Mouse (Mus musculus) intestine, embryonic 15.5 days (tissue): ENCODE results near the gene Xkr8. TPM values are rescaled to one million over a fixed set of nuclear protein-coding genes. Genes with fewer than 3 reads are reported as not detected.
"Not testable (repeated sequence)": the region's sequence is repeated elsewhere in the genome, so short reads cannot be mapped to it uniquely, and the experiment has no call there.

Source experiments
- ATAC-seq: fragments of 200-750 bp; cut with Nextera tagmentation; 2 replicates; pipeline ENCODE4 v1.8.0; 2017; ENCODE audit warnings: moderate TSS enrichment, moderate library complexity
- H3K27ac ChIP-seq: fragments of 300-500 bp; sonication (generic); 2 replicates; pipeline ENCODE4 v1.5.1; 2015; ENCODE audit warnings: mild to moderate bottlenecking, inconsistent platforms
- H3K27me3 ChIP-seq: fragments of 300-500 bp; sonication (generic); replicated peaks from 2 replicates; pipeline ENCODE4 v1.6.1; 2015; ENCODE audit warnings: inconsistent platforms
- H3K36me3 ChIP-seq: fragments of 300-500 bp; sonication (generic); 2 replicates; pipeline ENCODE4 v1.6.1; 2015; ENCODE audit warnings: inconsistent platforms
- H3K4me1 ChIP-seq: fragments of 300-500 bp; sonication (generic); replicated peaks from 2 replicates; pipeline ENCODE4 v1.6.1; 2015; ENCODE audit warnings: inconsistent platforms
- H3K4me2 ChIP-seq: fragments of 300-500 bp; sonication (generic); replicated peaks from 2 replicates; pipeline ENCODE4 v1.6.1; 2015; ENCODE audit warnings: mild to moderate bottlenecking, inconsistent platforms
- H3K4me3 ChIP-seq: fragments of 300-500 bp; sonication (generic); replicated peaks from 2 replicates; pipeline ENCODE4 v1.5.1; 2015; ENCODE audit warnings: inconsistent platforms
- H3K9ac ChIP-seq: fragments of 300-500 bp; sonication (generic); 2 replicates; pipeline ENCODE4 v1.6.1; 2015; ENCODE audit warnings: inconsistent platforms
- H3K9me3 ChIP-seq: fragments of 300-500 bp; sonication (generic); 2 replicates; pipeline ENCODE4 v1.6.1; 2016; ENCODE audit warnings: inconsistent platforms
- WGBS: fragments of 180-500 bp; shearing (Covaris S2); methylation state at CpG from one replicate; pipeline ENCODE4 v1.1.7; 2015; 5-methylcytosine and 5-hydroxymethylcytosine counted together
- polyA plus RNA-seq: library from polyadenylated mRNA; unstranded; fragments of >200 nt; fragmentation: Nextera tagmentation; extraction: Ambion mirVana; gene quantifications from 2 replicates; pipeline ENCODE4 v1.2.1, GENCODE M21; 2015

Gene Xkr8
- polyA plus RNA-seq, 1 experiment from 2014 or later: 4.0 TPM

- no peaks in the 10 kb centered on the region for H3K9me3 ChIP-seq
- H3K4me3 ChIP-seq: no peak overlapping the region
- H3K4me1 ChIP-seq: 0 out of 2 replicates have a peak, but pooled peaks cover 3% of the 10 kb centered on the region
- ATAC-seq: no peak
- 72% methylated on average over 6 of the region's 6 CpGs for WGBS
- H3K36me3 ChIP-seq: no peaks in the 10 kb centered on the region
- no peak overlapping the region for H3K27ac ChIP-seq
- no peak overlapping the region for H3K9ac ChIP-seq
- no peak overlapping the region for H3K4me2 ChIP-seq
- no peaks in the 10 kb centered on the region for H3K27me3 ChIP-seq
Measured at GRCm38 (mm10) chr4:132752992-132753391, 20.6 kb upstream of the Xkr8 start.

- H3K4me3 ChIP-seq: no peak overlapping the region
- ATAC-seq: no peak
- no peaks in the 10 kb centered on the region for H3K9me3 ChIP-seq
- no peak overlapping the region for H3K4me2 ChIP-seq
- H3K4me1 ChIP-seq: no peaks in the 10 kb centered on the region
- H3K9ac ChIP-seq: no peak overlapping the region
- no peaks in the 10 kb centered on the region for H3K36me3 ChIP-seq
- 86% methylated on average over 6 of the region's 6 CpGs for WGBS
- H3K27ac ChIP-seq: no peak overlapping the region
- no peaks in the 10 kb centered on the region for H3K27me3 ChIP-seq
Measured at GRCm38 (mm10) chr4:132749258-132749982, 17.1 kb upstream of the Xkr8 start.

- no peak for ATAC-seq
- H3K4me2 ChIP-seq: no peak overlapping the region
- H3K4me1 ChIP-seq: no peaks in the 10 kb centered on the region
- no peaks in the 10 kb centered on the region for H3K9me3 ChIP-seq
- no peaks in the 10 kb centered on the region for H3K27me3 ChIP-seq
- no peak overlapping the region for H3K27ac ChIP-seq
- WGBS: 88% methylated on average over 4 of the region's 4 CpGs
- H3K36me3 ChIP-seq: no peaks in the 10 kb centered on the region
- no peak overlapping the region for H3K9ac ChIP-seq
- no peak overlapping the region for H3K4me3 ChIP-seq
Measured at GRCm38 (mm10) chr4:132748778-132749177, 16.4 kb upstream of the Xkr8 start.

- WGBS: 43% methylated on average over 9 of the region's 9 CpGs
- H3K4me2 ChIP-seq: peak overlapping the region; percentile 34; the same call in 1 of the 2 replicates
- H3K27me3 ChIP-seq: no peaks in the 10 kb centered on the region
- no peak overlapping the region for H3K4me3 ChIP-seq
- H3K9ac ChIP-seq: 0 out of 2 replicates have a peak overlapping the region, but pooled peaks have one; percentile 9
- no peaks in the 10 kb centered on the region for H3K36me3 ChIP-seq
- peak overlapping the region; percentile 66 for H3K27ac ChIP-seq
- no peaks in the 10 kb centered on the region for H3K9me3 ChIP-seq
- ATAC-seq: peak; percentile 78
- no peaks in the 10 kb centered on the region for H3K4me1 ChIP-seq
Measured at GRCm38 (mm10) chr4:132747664-132748259, 15.4 kb upstream of the Xkr8 start.

- Histone ChIP-seq H3K4me1 (no peaks in the 10 kb centered on the region), H3K27me3 (no peaks in the 10 kb centered on the region), H3K9ac (no peak overlapping the region), H3K4me2 (0 out of 2 replicates have a peak overlapping the region, but pooled peaks have one; percentile 34), H3K9me3 (no peaks in the 10 kb centered on the region), H3K36me3 (no peaks in the 10 kb centered on the region), H3K27ac (no peak overlapping the region), H3K4me3 (no peak overlapping the region)
- ATAC-seq: no peak
- 93% methylated on average over 9 of the region's 9 CpGs for WGBS
Measured at GRCm38 (mm10) chr4:132746911-132747517, 14.7 kb upstream of the Xkr8 start.

- H3K4me2 ChIP-seq: no peak overlapping the region
- H3K27ac ChIP-seq: no peak overlapping the region
- H3K4me3 ChIP-seq: no peak overlapping the region
- 77% methylated on average over 11 of the region's 11 CpGs for WGBS
- no peaks in the 10 kb centered on the region for H3K27me3 ChIP-seq
- no peaks in the 10 kb centered on the region for H3K36me3 ChIP-seq
- H3K4me1 ChIP-seq: no peaks in the 10 kb centered on the region
- H3K9ac ChIP-seq: no peak overlapping the region
- no peaks in the 10 kb centered on the region for H3K9me3 ChIP-seq
- ATAC-seq: no peak
Measured at GRCm38 (mm10) chr4:132743992-132744911, 11.9 kb upstream of the Xkr8 start.

- Histone ChIP-seq H3K36me3 (no peaks in the 10 kb centered on the region), H3K4me1 (no peaks in the 10 kb centered on the region), H3K27ac (no peak overlapping the region), H3K9me3 (no peaks in the 10 kb centered on the region), H3K4me2 (no peak overlapping the region), H3K9ac (no peak overlapping the region), H3K4me3 (no peak overlapping the region), H3K27me3 (no peaks in the 10 kb centered on the region)
- 89% methylated on average over 7 of the region's 7 CpGs for WGBS
- ATAC-seq: no peak
Measured at GRCm38 (mm10) chr4:132741491-132741890, 9.1 kb upstream of the Xkr8 start.

GRCm38 (mm10) chr4:132737154-132737553, 4.8 kb upstream of the Xkr8 start:
- not testable (repeated sequence) for H3K27me3 ChIP-seq, ATAC-seq, H3K4me1 ChIP-seq, H3K36me3 ChIP-seq, H3K9me3 ChIP-seq, H3K4me2 ChIP-seq, H3K9ac ChIP-seq, H3K27ac ChIP-seq, H3K4me3 ChIP-seq
- 92% methylated on average over 9 of the region's 9 CpGs for WGBS

- H3K9me3 ChIP-seq: no peaks in the 10 kb centered on the region
- H3K4me2 ChIP-seq: no peak overlapping the region
- no peak overlapping the region for H3K9ac ChIP-seq
- no peaks in the 10 kb centered on the region for H3K27me3 ChIP-seq
- ATAC-seq: no peak
- H3K4me1 ChIP-seq: peaks cover 9% of the 10 kb centered on the region; the same call in 1 of the 2 replicates
- 49% methylated on average over 3 of the region's 3 CpGs for WGBS
- H3K27ac ChIP-seq: no peak overlapping the region
- H3K4me3 ChIP-seq: no peak overlapping the region
- H3K36me3 ChIP-seq: no peaks in the 10 kb centered on the region
Measured at GRCm38 (mm10) chr4:132735894-132736293, 3.5 kb upstream of the Xkr8 start.

GRCm38 (mm10) chr4:132735389-132735788, 3.0 kb upstream of the Xkr8 start:
- Histone ChIP-seq H3K4me1 (peaks cover 9% of the 10 kb centered on the region; the same call in 1 of the 2 replicates), H3K4me2 (no peak overlapping the region), H3K27me3 (no peaks in the 10 kb centered on the region), H3K9ac (no peak overlapping the region), H3K36me3 (no peaks in the 10 kb centered on the region), H3K4me3 (no peak overlapping the region), H3K9me3 (no peaks in the 10 kb centered on the region), H3K27ac (no peak overlapping the region)
- WGBS: 79% methylated on average over 2 of the region's 2 CpGs
- ATAC-seq: no peak

- Histone ChIP-seq H3K27me3 (no peaks in the 10 kb centered on the region), H3K27ac (no peak overlapping the region), H3K9ac (no peak overlapping the region), H3K4me2 (no peak overlapping the region), H3K4me3 (no peak overlapping the region), H3K9me3 (no peaks in the 10 kb centered on the region), H3K36me3 (no peaks in the 10 kb centered on the region), H3K4me1 (peaks cover 9% of the 10 kb centered on the region; the same call in 1 of the 2 replicates)
- no peak for ATAC-seq
- 95% methylated on average over 2 of the region's 2 CpGs for WGBS
Measured at GRCm38 (mm10) chr4:132734766-132735165, 2.4 kb upstream of the Xkr8 start.
